Mouse (Mus musculus) embryonic facial prominence, embryonic 15.5 days (tissue): ENCODE measurements around the gene Cmtm4. TPM values are rescaled to one million over a fixed set of nuclear protein-coding genes. Genes with fewer than 3 reads are reported as not detected.
"Not testable (repeated sequence)": the region's sequence is repeated elsewhere in the genome, so short reads cannot be mapped to it uniquely, and the experiment has no call there.

ENCODE experiments used
- ATAC-seq: fragments of 200-750 bp; cut with Nextera tagmentation; 2 replicates; pipeline ENCODE4 v1.8.0; 2017; ENCODE audit warnings: low read depth, moderate TSS enrichment; ENCODE audit not compliant: insufficient number of reproducible peaks, low FRiP score, low TSS enrichment
- H3K27ac ChIP-seq: fragments of 300-500 bp; sonication (generic); replicated peaks from 2 replicates; pipeline ENCODE4 v1.5.1; 2015; ENCODE audit warnings: mild to moderate bottlenecking, inconsistent platforms
- H3K27me3 ChIP-seq: fragments of 300-500 bp; sonication (generic); 2 replicates; pipeline ENCODE4 v1.6.1; 2015; ENCODE audit warnings: inconsistent platforms
- H3K36me3 ChIP-seq: fragments of 300-500 bp; sonication (generic); 2 replicates; pipeline ENCODE4 v1.6.1; 2015; ENCODE audit warnings: mild to moderate bottlenecking, inconsistent platforms
- H3K4me1 ChIP-seq: fragments of 300-500 bp; sonication (generic); 2 replicates; pipeline ENCODE4 v1.6.1; 2015; ENCODE audit warnings: inconsistent platforms
- H3K4me2 ChIP-seq: fragments of 300-500 bp; sonication (generic); replicated peaks from 2 replicates; pipeline ENCODE4 v1.6.1; 2015; ENCODE audit warnings: mild to moderate bottlenecking, inconsistent platforms
- H3K4me3 ChIP-seq: fragments of 300-500 bp; sonication (generic); replicated peaks from 2 replicates; pipeline ENCODE4 v1.5.1; 2015; ENCODE audit warnings: mild to moderate bottlenecking, inconsistent platforms
- H3K9ac ChIP-seq: fragments of 300-500 bp; sonication (generic); 2 replicates; pipeline ENCODE4 v1.6.1; 2015; ENCODE audit warnings: inconsistent platforms
- H3K9me3 ChIP-seq: fragments of 300-500 bp; sonication (generic); replicated peaks from 2 replicates; pipeline ENCODE4 v1.6.1; 2016; ENCODE audit warnings: inconsistent platforms
- WGBS: fragments of 180-500 bp; shearing (Covaris S2); methylation state at CpG from one replicate; pipeline ENCODE4 v1.1.7; 2015; 5-methylcytosine and 5-hydroxymethylcytosine counted together
- polyA plus RNA-seq: library from polyadenylated mRNA; unstranded; fragments of >200 nt; fragmentation: Nextera tagmentation; extraction: Ambion mirVana; gene quantifications from 2 replicates; pipeline ENCODE4 v1.2.1, GENCODE M21; 2015

The Cmtm4 gene
- polyA plus RNA-seq, 1 experiment from 2014 or later, result 2.9 TPM

DNA sequence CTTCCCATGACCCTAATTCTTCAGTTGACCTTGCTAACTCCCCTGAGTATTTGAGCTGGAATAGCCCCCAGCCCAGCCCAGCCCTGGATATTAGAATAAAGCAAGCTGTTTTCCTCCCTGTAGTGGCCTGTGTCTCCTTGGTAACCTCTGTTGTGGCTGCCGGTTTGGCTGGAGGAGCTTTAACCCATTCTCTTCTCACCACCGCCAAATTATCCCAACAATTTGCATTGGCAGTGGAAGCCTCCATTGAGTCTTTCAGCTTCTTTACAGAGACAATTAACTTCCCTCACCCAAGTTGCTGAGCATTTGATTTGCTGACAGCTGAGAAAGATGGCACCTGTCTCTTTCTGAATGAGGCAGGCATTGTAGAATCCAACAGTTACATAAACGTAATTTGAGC, 94.0 kb downstream of the Cmtm4 start:
- H3K36me3 ChIP-seq, ATAC-seq, H3K9me3 ChIP-seq, H3K4me3 ChIP-seq, H3K4me2 ChIP-seq, H3K4me1 ChIP-seq, H3K9ac ChIP-seq, H3K27ac ChIP-seq, H3K27me3 ChIP-seq: not testable (repeated sequence)
- WGBS, result 13% methylated on average over 3 of the region's 3 CpGs

Other genes starting within 250 kb of the Cmtm4 start
- gene Bean1, start 225.4 kb downstream of the Cmtm4 start, polyA plus RNA-seq, result 2.4 and 2.6 TPM in 2 replicates
- gene Tk2, start 147.2 kb downstream of the Cmtm4 start, polyA plus RNA-seq, result 19.1 and 20.4 TPM in 2 replicates
- 39.4 and 49.7 TPM in 2 replicates for gene Cklf, start 144.9 kb downstream of the Cmtm4 start, polyA plus RNA-seq
- not detected in 2 replicates for gene Cmtm2a, start 102.6 kb downstream of the Cmtm4 start, polyA plus RNA-seq
- gene Gm45711, start 85.7 kb downstream of the Cmtm4 start, polyA plus RNA-seq, result not detected in 2 replicates
- gene Cmtm1, start 85.7 kb downstream of the Cmtm4 start, polyA plus RNA-seq, result not detected in 2 replicates
- not detected in 2 replicates for gene Gm11020, start 74.2 kb downstream of the Cmtm4 start, polyA plus RNA-seq
- gene Cmtm2b, start 73.6 kb downstream of the Cmtm4 start, polyA plus RNA-seq, result not detected in 2 replicates
- gene Cmtm3, start 56.4 kb downstream of the Cmtm4 start, polyA plus RNA-seq, result 175 and 176 TPM in 2 replicates
- gene Dync1li2, start 47.2 kb upstream of the Cmtm4 start, polyA plus RNA-seq, result 63.0 and 66.3 TPM in 2 replicates
- gene Terb1, start 114.1 kb upstream of the Cmtm4 start, polyA plus RNA-seq, result 0.48 and 0.55 TPM in 2 replicates
- gene Nae1, start 138.8 kb upstream of the Cmtm4 start, polyA plus RNA-seq, result 91.9 and 94.5 TPM in 2 replicates
- 1.1 and 1.2 TPM in 2 replicates for gene Car7, start 138.9 kb upstream of the Cmtm4 start, polyA plus RNA-seq
- gene Pdp2, start 195.6 kb upstream of the Cmtm4 start, polyA plus RNA-seq, result 9.0 and 9.3 TPM in 2 replicates
- 0.40 TPM in 1 of 2 replicates, not detected in the other for gene Cdh16, start 228.6 kb upstream of the Cmtm4 start, polyA plus RNA-seq
- 22.8 and 31.0 TPM in 2 replicates for gene Rrad, start 235.5 kb upstream of the Cmtm4 start, polyA plus RNA-seq
- 90.6 and 91.9 TPM in 2 replicates for gene Ciao2b, start 246.2 kb upstream of the Cmtm4 start, polyA plus RNA-seq